Mouse (Mus musculus) Patski (cell line): ENCODE results near the gene Alox12e. TPM values are rescaled to one million over a fixed set of nuclear protein-coding genes. Genes with fewer than 3 reads are reported as not detected.

ENCODE experiments used
- ATAC-seq: fragments of 100-300 bp; one replicate; pipeline ENCODE4 v1.8.0; 2021
- CTCF ChIA-PET: fragments of 350-600 bp; sonication (Branson Sonifier 250); formaldehyde crosslinking; loops from one replicate; lab custom pipeline; 2022; ENCODE audit warnings: inconsistent platforms; lab: Charles Lee
- POLR2A ChIA-PET: fragments of 350-600 bp; sonication (Branson Sonifier 250); formaldehyde crosslinking; loops from one replicate; lab custom pipeline; 2022; ENCODE audit warnings: antibody characterized with exemption, inconsistent platforms; lab: Charles Lee
- DNase-seq: peaks from one replicate; pipeline ENCODE4 v3.0.0-alpha.2; 2011; ENCODE audit warnings: low read depth, low spot score
- H3K27me3 ChIP-seq: fragments of 371-371 bp; one replicate; pipeline ENCODE4 v1.5.1; 2021
- CTCF ChIP-seq: fragments of 100-300 bp; IDR thresholded peaks from one replicate; pipeline ENCODE4 v1.5.1; 2021
- in situ Hi-C: fragments of 300-500 bp; cut with MboI; formaldehyde crosslinking; loops from 3 replicates; pipeline ENCODE4 v1.11.1; 2018; ENCODE audit warnings: low pct_unique_long_range_greater_than_20kb, mixed read lengths
- polyA plus RNA-seq: library from polyadenylated mRNA; unstranded; gene quantifications from one replicate; pipeline ENCODE4 v1.2.3, GENCODE M21; 2021

The Alox12e gene
- polyA plus RNA-seq, 1 experiment from 2014 or later = not detected

- DNase-seq (no peak), ATAC-seq (no peak)
- ChIA-PET CTCF (interaction anchor here (0.8 to 3.6 kb wide), 3 partner anchors 9 to 13 kb away, joined by 3 to 11 read pairs (median 3); no protein-coding TSS in a partner anchor), POLR2A (no interaction called here)
- peaks cover 57% of the 10 kb centered on the region for H3K27me3 ChIP-seq
- peak; percentile 83 for TF ChIP-seq CTCF
- in situ Hi-C loops = no loop called here
Observed at GRCm38 (mm10) chr11:70321664-70322063, 764 bp downstream of the Alox12e start.

DNA sequence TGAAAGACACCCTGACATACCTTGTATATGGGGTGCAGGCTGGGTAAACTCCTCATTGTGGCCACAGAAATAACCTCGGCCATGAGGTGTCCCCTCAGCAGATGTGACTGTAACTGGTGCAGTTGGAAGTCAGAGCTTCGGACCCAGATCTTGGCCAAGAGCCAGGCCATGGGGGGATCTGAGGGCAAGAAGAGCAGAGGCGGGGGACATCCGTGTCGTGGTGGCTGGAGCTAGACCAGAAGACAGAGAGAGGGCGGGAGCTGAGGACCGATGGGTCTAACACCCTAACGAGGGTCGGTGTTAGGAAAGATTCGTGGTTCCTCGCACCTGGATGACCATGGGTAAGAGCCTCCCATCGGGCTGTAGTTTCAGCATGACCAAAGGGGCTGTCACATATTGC is 2.8 kb downstream of the Alox12e start:
- POLR2A ChIA-PET = no interaction called here
- H3K27me3 ChIP-seq = peaks cover 66% of the 10 kb centered on the region

GRCm38 (mm10) chr11:70313833-70314232 is 8.6 kb downstream of the Alox12e start:
- DNase-seq (no peak), ATAC-seq (no peak)
- TF ChIP-seq CTCF = peak; percentile 86
- ChIA-PET CTCF (interaction anchor here (1.0 to 2.2 kb wide), 4 partner anchors 14 to 224 kb away, joined by 3 to 11 read pairs (median 4); no protein-coding TSS in a partner anchor), POLR2A (no interaction called here)
- peaks cover 46% of the 10 kb centered on the region for H3K27me3 ChIP-seq
- in situ Hi-C loops = no loop called here

More for the DNA sequence above, 2.8 kb downstream of the Alox12e start:
- CTCF ChIA-PET = interaction anchor here (1.2 to 3.6 kb wide), 2 partner anchors 15 to 89 kb away, joined by 3 to 11 read pairs; no protein-coding TSS in a partner anchor
- no peak for ATAC-seq
- no peak for TF ChIP-seq CTCF
- in situ Hi-C loops = no loop called here
- no peak for DNase-seq

- peak; percentile 83 for TF ChIP-seq CTCF
- POLR2A ChIA-PET = no interaction called here
- in situ Hi-C loops = no loop called here
- H3K27me3 ChIP-seq = peaks cover 18% of the 10 kb centered on the region
- CTCF ChIA-PET = no interaction called here
- DNase-seq = no peak
- no peak for ATAC-seq
Observed at GRCm38 (mm10) chr11:70309341-70309740, 13.1 kb downstream of the Alox12e start.

- in situ Hi-C loops = no loop called here
- H3K27me3 ChIP-seq = peaks cover 22% of the 10 kb centered on the region
- POLR2A ChIA-PET = no interaction called here
- ATAC-seq = no peak
- DNase-seq = no peak
- TF ChIP-seq CTCF = peak; percentile 58
- CTCF ChIA-PET = no interaction called here
Observed at GRCm38 (mm10) chr11:70308296-70308695, 14.1 kb downstream of the Alox12e start.

DNA sequence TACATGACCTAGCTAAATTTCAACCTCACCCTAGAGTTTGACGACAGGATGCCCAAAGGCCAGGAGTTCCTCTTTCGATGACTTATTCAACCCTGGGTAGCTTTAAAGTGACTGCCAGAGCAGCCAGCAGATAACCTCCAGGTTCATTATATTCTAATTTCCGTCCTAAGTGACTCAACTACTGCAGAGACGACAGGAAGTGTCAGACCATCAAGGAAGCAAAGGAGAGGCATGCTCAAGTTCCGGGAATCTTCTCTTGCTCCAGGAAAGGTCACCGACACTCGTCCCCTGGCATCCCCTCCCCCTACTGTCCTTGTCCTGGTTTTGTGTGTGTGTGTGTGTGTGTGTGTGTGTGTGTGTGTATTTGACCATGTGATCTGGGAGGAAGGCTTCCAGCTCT is 16.3 kb downstream of the Alox12e start:
- ChIA-PET POLR2A (no interaction called here), CTCF (no interaction called here)
- ATAC-seq (no peak), DNase-seq (no peak)
- peaks cover 18% of the 10 kb centered on the region for H3K27me3 ChIP-seq
- in situ Hi-C loops = no loop called here
- no peak for TF ChIP-seq CTCF

- ChIA-PET POLR2A (no interaction called here), CTCF (no interaction called here)
- peaks cover 22% of the 10 kb centered on the region for H3K27me3 ChIP-seq
- in situ Hi-C loops = no loop called here
- TF ChIP-seq CTCF = no peak
- no peak for DNase-seq
- no peak for ATAC-seq
Observed at GRCm38 (mm10) chr11:70302293-70302692, 20.1 kb downstream of the Alox12e start.

DNA sequence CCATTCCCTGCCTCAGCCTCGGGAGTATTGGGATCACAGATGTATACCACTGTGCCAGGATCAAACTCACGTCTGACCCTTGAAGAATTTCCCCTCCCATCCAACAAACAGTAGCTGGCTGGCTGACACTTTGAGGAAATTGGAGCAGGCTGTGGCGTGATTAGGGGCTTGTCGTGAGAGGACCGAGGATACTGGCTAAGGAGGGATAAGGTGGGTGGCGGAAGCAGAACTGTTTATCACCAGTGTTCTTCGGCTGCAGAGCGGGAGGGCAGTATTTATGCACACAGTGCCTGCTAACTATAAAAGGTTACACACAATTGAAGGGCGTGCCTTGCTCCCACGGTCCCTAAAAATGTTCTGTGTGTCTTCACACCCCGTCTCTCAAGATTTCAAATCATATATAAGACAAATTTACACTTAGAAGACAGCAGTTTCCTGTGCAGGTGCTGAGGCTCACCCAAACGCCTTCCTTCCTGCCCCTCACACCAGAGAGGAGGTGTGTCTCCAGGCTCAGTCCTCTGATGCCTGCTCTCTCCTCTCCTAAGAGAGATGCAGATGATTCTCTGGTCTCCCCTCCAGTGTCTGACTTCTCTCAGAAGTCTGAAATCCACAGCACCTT is 24.5 kb downstream of the Alox12e start:
- TF ChIP-seq CTCF = no peak
- peaks cover 24% of the 10 kb centered on the region for H3K27me3 ChIP-seq
- ChIA-PET CTCF (no interaction called here), POLR2A (interaction anchor here (0.9 to 1.2 kb wide), 2 partner anchors 8 to 16 kb away, joined by 3 to 4 read pairs; no protein-coding TSS in a partner anchor)
- DNase-seq (no peak), ATAC-seq (no peak)
- in situ Hi-C loops = no loop called here

GRCm38 (mm10) chr11:70297405-70297804 is 25.0 kb downstream of the Alox12e start:
- DNase-seq (no peak), ATAC-seq (no peak)
- CTCF ChIA-PET = no interaction called here
- TF ChIP-seq CTCF = no peak
- in situ Hi-C loops = no loop called here
- POLR2A ChIA-PET = interaction anchor here (0.9 kb wide), 1 partner anchor 15 kb away, joined by 3 read pairs; no protein-coding TSS in a partner anchor
- peaks cover 20% of the 10 kb centered on the region for H3K27me3 ChIP-seq

DNA sequence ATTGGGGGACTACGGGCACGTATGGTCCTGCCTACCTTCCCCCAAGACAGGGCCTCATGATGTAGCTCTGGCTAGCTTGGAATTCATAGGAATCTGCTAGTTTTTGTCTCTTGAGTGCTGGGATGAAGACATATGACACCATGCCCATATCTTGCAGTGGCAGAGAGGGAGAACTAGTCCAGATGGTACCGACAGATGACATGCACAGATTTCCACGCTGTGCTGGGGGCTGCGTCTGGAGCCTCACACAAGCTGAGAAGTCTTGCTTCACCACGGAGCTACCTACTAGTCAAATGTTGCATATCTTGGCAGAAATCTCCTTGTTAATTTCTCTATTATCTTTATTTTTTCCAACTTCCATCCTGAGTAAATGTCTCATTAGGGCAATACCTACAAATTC is 28.5 kb downstream of the Alox12e start:
- TF ChIP-seq CTCF = no peak
- ChIA-PET POLR2A (no interaction called here), CTCF (interaction anchor here (1.6 kb wide), 1 partner anchor 63 kb away, joined by 6 read pairs; no protein-coding TSS in a partner anchor)
- ATAC-seq = no peak
- no peak for DNase-seq
- in situ Hi-C loops = loop anchor here (5.0 kb wide), 1 partner anchor 42 kb away; no protein-coding TSS in a partner anchor
- peaks cover 20% of the 10 kb centered on the region for H3K27me3 ChIP-seq

- in situ Hi-C loops = loop anchor here (5.0 kb wide), 1 partner anchor 39 kb away; no protein-coding TSS in a partner anchor
- no peak for ATAC-seq
Observed at GRCm38 (mm10) chr11:70291235-70291634, 31.2 kb downstream of the Alox12e start.

More at GRCm38 (mm10) chr11:70291235-70291634, 31.2 kb downstream of the Alox12e start:
- peak; percentile 24 for DNase-seq
- no peak for TF ChIP-seq CTCF
- ChIA-PET CTCF (interaction anchor here (0.8 kb wide), 1 partner anchor 14 kb away, joined by 3 read pairs; no protein-coding TSS in a partner anchor), POLR2A (no interaction called here)
- peaks cover 11% of the 10 kb centered on the region for H3K27me3 ChIP-seq
